Mouse (Mus musculus) embryonic stem cell, embryonic (primary cell): Measurements from ENCODE around the gene Ntrk2.

Source experiments
- CTCF ChIA-PET, 4 experiments: fragments of 300-600 bp in 2 of 4; fragments of 350-600 bp in 2 of 4; sonication (Branson Sonifier 250); formaldehyde crosslinking; loops; one replicate each; lab custom pipeline; 2022; ENCODE audit warnings: inconsistent platforms in 2 of 4; lab: Charles Lee
- POLR2A ChIA-PET, 4 experiments: fragments of 300-600 bp in 2 of 4; fragments of 350-600 bp in 2 of 4; sonication (Branson Sonifier 250); formaldehyde crosslinking; loops; one replicate each; lab custom pipeline; 2022; ENCODE audit warnings: antibody characterized with exemption in 4 of 4, inconsistent platforms in 1 of 4; lab: Charles Lee

Ntrk2 gene

DNA sequence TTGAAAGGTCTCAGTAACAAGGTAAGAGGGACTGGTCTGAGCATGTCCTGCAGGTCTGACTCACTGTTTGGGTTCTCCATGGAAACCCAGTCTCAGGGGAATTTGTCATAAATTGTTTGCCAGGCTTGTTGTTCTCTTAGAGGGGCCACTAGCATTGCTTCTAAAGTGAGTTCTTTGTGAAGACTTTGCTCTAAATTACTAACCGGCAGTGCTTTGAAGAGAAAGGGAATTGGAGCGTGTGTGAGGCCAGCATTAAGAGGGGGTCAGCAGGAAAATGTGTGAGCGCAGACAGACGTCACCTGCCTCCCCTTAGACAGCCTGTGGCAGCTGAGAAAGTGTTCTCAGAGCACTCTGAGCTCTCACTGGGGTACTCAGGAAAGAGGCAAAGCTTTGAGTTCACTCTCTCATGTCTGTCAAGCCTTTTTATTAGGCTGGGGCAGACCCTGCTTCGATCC is 165.1 kb downstream of the Ntrk2 start:
- POLR2A ChIA-PET, result interaction anchor here in 1 of 4 experiments (1.1 kb wide), 1 partner anchor 9 kb away, joined by 3 read pairs; no protein-coding TSS in a partner anchor
- CTCF ChIA-PET, result no interaction called here

DNA sequence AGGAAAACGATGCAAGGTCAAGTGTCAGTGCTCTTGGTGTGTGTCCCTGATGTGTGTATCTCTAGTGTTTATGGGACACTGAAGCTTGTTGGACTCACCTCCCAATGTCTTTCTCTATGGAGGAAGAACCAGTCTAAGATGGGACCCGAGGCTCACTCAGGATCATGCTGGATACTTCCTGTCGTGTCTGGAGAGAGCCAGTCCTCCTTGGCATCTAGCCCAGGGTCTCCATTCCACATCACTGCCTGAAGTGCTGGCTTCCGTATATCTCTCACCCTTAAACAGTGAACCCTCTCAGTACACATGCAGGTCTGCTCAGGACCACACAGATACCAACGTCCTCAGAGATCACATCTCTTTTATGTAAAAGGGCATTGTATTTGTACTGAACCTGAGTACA is 166.1 kb downstream of the Ntrk2 start:
- ChIA-PET CTCF (no interaction called here), POLR2A (no interaction called here)

GRCm38 (mm10) chr13:58996447-58996846 is 190.1 kb downstream of the Ntrk2 start:
- ChIA-PET CTCF (no interaction called here), POLR2A (no interaction called here)

DNA sequence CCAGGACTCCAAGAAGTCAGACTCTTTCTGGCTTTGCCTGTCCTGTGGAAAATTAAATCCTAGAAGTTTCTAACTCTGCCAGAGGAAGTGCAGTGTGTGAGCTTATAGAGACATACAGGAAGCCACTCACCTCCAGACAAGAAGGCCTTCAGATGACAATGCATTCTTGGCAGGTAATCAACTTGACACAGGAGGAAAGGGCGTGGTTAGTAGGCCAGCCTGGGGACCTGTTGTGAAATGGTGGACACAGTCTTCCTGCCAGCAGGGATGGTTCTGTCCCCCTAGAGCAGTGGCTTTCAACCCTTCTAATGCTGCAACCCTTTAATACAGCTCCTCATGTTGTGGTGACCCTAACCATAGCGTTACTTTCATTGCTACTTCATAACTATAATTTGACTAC is 191.4 kb downstream of the Ntrk2 start:
- ChIA-PET CTCF (no interaction called here), POLR2A (no interaction called here)

GRCm38 (mm10) chr13:58999373-59000053 is 193.1 kb downstream of the Ntrk2 start:
- POLR2A ChIA-PET, result no interaction called here
- CTCF ChIA-PET, result interaction anchor here in 1 of 4 experiments (0.7 kb wide), 1 partner anchor 366 kb away, joined by 8 read pairs; no protein-coding TSS in a partner anchor

DNA sequence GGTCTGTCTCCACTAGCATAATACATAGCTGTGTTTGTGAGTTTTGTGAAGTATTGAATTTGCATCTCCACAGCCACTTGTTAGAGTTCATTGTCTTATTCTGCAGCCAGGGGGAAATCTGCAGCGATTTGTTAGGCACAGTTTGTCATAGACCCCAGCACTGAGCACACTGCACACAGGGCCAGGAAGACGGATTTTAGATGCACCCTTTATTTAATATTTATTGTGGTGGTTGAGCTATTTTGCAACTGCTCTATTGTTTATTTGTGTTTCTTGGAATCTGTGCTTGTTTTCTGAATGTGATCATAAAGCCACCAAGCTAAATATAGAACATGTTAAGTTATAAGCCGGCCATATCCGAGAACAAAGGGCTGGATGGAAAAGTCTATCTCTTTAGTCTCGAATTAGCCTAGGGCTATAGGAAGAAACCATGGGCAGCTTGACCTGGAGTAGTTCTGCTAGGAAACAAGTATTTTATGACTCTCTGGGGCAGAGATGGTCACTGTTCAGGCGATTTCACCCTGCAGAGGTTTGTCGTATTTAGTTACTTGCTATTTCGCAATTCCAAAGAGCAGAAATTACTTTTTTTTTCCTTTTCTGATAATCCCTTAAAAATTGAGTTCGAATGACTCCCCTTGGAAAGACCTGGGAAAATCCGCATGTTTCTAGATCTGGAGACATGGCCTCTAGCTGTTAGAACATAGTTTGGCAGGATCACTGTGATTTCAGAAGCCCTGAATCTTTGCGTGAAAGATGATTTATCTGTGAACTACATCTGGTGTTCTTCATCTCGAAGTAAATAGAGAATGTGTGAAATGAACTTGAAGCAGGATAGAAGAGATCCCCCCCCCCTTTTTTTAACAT is 196.8 kb downstream of the Ntrk2 start:
- POLR2A ChIA-PET, result interaction anchor here in 2 of 4 experiments (0.6 to 1.0 kb wide), 3 partner anchors 10 to 85 kb away, joined by 3 to 12 read pairs (median 5); no protein-coding TSS in a partner anchor
- CTCF ChIA-PET, result no interaction called here

- ChIA-PET POLR2A (interaction anchor here in 2 of 4 experiments (0.6 kb wide), 2 partner anchors 19 to 85 kb away, joined by 5 to 12 read pairs; no protein-coding TSS in a partner anchor), CTCF (no interaction called here)
These were observed 197.4 kb downstream of the Ntrk2 start for GRCm38 (mm10) chr13:59003807-59004173.

DNA sequence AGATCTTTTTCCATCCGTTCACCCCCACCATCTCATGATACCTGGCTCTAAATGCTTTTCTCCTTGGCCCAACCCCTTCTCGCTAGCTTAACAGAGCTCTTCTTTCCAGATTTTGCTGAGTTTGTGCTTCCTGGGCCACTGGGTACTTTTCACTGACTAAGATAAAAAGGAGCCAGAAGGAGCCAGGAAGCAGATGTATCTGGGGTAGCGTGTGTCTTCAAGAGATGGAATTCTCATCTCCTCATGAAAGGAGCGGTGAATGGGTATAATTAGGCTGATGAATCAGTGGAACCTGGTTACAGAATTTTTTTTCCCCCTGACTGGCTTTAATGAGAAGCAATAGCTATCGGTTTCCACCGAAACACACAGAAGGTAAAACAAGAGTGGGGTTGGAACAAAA is 198.2 kb downstream of the Ntrk2 start:
- ChIA-PET POLR2A (no interaction called here), CTCF (no interaction called here)

- ChIA-PET CTCF (no interaction called here), POLR2A (interaction anchor here in 1 of 4 experiments (0.7 kb wide), 1 partner anchor 248 kb away, joined by 3 read pairs; no protein-coding TSS in a partner anchor)
These were observed 203.5 kb downstream of the Ntrk2 start for GRCm38 (mm10) chr13:59009855-59010254.

DNA sequence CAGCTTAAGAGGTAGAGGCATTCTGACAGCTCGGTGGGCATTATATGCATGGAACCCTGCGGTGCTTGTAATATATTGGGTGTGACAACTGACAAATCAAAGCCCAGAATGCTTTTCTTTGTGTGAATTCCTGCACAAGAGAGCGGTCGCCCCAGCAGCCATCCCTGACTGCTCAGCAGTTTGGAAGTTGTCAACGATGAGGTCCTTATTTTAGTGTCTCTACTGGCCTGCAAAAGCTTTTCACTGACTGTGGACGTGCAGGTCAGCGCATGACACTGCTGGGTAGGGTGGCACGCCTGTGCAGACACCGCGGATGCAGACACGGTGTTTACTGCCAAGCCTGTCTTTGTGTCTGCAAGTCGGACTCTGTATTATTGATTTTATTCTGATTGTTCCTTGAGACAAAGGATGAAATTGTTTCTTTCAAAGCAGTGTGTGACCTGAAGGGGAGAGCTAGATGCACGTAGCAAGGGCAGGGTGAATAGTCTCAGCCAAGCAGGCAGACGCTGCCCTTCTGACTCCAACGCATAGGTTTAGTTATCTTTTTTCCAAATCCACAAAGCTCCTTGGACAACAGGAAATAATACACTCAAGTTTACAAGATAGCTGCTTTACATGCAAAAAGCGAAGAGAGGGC is 204.6 kb downstream of the Ntrk2 start:
- CTCF ChIA-PET, result interaction anchor here in 2 of 4 experiments (1.0 to 1.3 kb wide), 4 partner anchors 63 to 341 kb away, joined by 3 to 4 read pairs (median 3); partner anchors contain the start of gene Ntrk2 (in 1 of the 2)
- POLR2A ChIA-PET, result interaction anchor here in 3 of 4 experiments (0.6 to 1.3 kb wide), 6 partner anchors 10 to 126 kb away, joined by 3 to 4 read pairs (median 3); no protein-coding TSS in a partner anchor

DNA sequence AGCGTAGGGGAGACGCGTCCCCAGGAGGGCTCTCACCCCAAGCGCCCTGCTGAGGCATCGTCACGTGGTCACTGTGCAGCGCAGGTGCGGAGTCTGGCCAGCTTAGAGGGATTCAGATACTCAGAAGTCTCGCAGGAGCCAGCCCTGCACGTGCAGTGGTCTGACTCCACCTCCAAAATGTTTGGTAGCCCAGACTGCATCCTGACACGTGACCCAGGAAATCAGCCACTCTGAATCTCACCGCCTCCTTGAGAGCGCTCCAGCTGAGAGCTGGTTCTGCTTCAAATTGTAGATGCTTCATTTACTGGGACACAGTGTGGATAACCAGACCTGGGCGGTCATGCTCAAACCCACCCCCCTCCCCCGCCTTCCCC is 205.1 kb downstream of the Ntrk2 start:
- ChIA-PET POLR2A (interaction anchor here (0.6 to 1.3 kb wide), 7 partner anchors 29 to 1016 kb away, joined by 3 to 4 read pairs (median 3); no protein-coding TSS in a partner anchor), CTCF (interaction anchor here in 2 of 4 experiments (1.0 to 1.3 kb wide), 4 partner anchors 62 to 340 kb away, joined by 3 to 4 read pairs (median 3); partner anchors contain the start of gene Ntrk2 (in 1 of the 2))

DNA sequence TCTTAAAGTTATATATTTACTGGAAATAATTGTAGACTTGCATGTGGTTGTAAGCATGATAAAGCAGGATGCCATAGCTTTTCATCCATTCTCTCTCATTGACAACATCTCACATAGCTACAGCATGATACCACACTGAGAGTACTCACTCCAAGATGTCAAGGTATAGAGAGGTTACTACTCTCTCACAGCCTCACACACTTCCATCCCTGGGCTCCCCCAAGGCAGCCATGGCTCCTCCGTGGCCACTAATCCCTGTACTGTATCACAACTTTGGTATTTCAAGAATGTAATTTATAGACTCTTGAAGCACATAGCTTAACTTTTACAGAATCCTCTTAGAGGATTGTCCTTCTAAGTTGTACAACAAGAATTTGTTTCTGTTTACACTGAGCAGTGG is 209.0 kb downstream of the Ntrk2 start:
- ChIA-PET CTCF (no interaction called here), POLR2A (interaction anchor here in 1 of 4 experiments (0.6 kb wide), 1 partner anchor 1144 kb away, joined by 4 read pairs; no protein-coding TSS in a partner anchor)

DNA sequence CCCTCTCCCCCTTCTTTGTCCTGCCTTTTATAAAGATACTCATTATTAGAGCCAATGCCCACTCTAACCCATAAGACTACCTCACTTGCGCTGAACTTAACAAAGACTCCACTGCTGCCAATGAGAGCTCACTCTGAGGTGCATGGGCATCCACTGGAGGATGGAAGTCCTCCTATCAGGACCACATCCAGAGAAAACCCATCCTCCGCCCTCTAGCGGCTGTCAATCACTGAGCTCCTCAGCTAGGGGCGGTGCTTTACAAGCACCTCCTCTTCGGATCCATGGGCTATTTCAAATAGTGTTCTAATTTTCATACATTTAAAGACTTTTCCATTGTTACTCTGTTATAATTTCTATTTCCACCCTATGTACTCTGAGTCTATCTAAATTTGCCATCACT is 210.8 kb downstream of the Ntrk2 start:
- POLR2A ChIA-PET, result interaction anchor here in 2 of 4 experiments (0.6 to 0.7 kb wide), 3 partner anchors 37 to 346 kb away, joined by 3 to 7 read pairs (median 3); no protein-coding TSS in a partner anchor
- CTCF ChIA-PET, result interaction anchor here in 2 of 4 experiments (1.3 kb wide), 2 partner anchors 10 to 293 kb away, joined by 3 read pairs; no protein-coding TSS in a partner anchor

DNA sequence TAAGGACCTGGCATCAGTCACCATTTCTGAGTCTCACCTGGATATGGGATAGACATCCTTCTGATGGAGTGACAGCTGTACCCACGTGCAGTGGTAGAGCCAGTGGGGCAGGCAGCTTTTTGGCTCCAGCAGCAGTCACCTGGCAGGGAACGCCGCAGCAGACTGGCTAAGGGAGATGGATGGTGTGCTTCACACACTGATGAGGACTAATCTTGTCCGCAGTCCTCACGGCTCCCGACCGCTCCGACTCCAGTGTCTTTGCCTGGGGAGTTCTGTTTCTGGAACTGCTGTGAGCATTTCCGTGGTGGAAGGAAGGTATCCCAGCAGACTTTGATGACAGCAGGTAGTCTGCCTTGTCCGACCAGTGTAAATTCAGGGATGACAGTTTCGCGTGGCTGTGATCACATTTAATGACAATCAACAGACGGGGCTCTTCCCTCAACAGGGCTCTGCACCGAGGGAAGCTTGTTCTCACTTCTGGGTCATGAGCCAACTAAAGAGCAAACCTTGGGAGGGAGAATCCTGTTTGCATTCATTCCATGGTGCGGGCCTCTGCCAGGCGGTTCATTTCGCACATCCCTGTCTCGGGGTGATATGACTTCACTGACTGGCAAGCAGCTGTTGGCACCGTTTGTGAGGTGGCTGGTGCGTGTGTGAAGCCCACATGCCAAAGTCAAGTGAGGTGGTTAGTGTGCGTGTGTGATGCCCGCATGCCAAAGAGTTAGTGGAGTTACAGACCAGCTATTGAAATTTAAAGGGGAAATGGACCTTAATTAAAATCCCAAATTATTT is 216.1 kb downstream of the Ntrk2 start:
- ChIA-PET CTCF (no interaction called here), POLR2A (interaction anchor here in 1 of 4 experiments (0.6 kb wide), 1 partner anchor 19 kb away, joined by 12 read pairs; no protein-coding TSS in a partner anchor)

DNA sequence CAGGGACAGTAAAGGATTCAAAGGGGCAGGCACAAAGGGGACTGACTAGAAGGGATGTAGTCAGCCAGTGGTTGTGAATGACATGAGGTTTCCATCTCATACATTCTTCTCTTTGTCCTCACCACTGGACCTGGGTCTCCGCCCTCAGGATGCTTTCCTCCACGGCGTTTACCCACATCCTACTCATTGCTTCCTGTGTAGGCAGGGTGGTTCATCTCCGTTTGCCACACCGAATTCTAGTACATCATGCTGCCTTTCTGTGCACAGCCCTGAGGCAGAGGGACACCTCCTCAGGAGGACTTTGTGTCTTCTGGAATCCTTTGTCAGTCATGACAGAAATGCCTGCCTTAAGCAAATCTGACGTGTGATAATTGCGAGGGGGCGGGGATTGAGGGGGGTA is 219.3 kb downstream of the Ntrk2 start:
- CTCF ChIA-PET, result no interaction called here

DNA sequence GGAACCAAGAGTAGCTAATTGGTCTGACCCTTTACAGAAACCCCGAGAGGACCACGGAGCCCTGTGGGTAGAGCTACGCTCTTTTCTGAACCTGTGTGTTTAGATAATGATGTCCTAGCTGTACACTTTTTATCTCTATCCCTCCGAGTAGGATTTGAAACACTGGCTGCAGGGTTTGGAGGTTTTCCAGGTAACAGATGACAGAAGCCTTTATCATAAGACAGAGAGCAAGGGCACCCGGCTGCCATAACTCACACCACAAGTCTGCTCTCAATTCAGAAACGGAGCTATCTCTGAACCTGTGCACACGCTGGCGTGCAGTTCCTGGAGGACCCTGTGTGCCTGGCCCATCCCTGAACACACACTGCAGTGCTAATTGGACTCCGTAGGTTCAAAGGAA is 221.1 kb downstream of the Ntrk2 start:
- ChIA-PET CTCF (interaction anchor here in 2 of 4 experiments (0.6 to 1.4 kb wide), 2 partner anchors 10 to 514 kb away, joined by 3 to 4 read pairs; no protein-coding TSS in a partner anchor), POLR2A (no interaction called here)

More for the DNA sequence above, 219.3 kb downstream of the Ntrk2 start:
- POLR2A ChIA-PET, result no interaction called here

DNA sequence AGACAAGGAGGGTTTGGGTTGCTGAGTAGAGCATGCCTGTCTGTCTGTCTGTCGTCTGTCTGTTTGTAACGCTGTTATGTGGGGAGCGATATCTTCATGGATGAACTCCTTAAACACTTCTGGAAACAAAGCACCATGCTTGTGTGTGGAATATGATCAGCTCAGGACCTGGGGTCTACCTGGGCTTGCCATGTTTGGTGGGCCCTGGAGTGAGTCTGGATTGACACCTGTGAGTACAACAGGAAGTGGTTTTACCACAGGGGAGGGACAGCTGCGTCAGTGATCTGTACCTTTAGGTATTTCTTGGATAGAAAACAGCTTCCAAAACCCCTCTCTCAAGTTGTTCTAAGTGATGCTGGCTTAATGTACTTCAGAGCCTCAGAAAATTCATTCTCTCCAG is 222.2 kb downstream of the Ntrk2 start:
- CTCF ChIA-PET, result interaction anchor here in 1 of 4 experiments (0.8 kb wide), 1 partner anchor 45 kb away, joined by 3 read pairs; no protein-coding TSS in a partner anchor
- POLR2A ChIA-PET, result no interaction called here

- ChIA-PET POLR2A (no interaction called here), CTCF (no interaction called here)
These were observed 224.2 kb downstream of the Ntrk2 start for GRCm38 (mm10) chr13:59030574-59030973.
